Mouse (Mus musculus) frontal cortex, adult (tissue): ENCODE measurements around the gene Arhgef3.

Experiments used
- ATAC-seq: cut with Nextera tagmentation; 2 replicates; pipeline ENCODE4 v1.9.2; 2017; ENCODE audit warnings: mild to moderate bottlenecking, moderate library complexity, mixed read lengths; ENCODE audit not compliant: low TSS enrichment

The Arhgef3 gene

DNA sequence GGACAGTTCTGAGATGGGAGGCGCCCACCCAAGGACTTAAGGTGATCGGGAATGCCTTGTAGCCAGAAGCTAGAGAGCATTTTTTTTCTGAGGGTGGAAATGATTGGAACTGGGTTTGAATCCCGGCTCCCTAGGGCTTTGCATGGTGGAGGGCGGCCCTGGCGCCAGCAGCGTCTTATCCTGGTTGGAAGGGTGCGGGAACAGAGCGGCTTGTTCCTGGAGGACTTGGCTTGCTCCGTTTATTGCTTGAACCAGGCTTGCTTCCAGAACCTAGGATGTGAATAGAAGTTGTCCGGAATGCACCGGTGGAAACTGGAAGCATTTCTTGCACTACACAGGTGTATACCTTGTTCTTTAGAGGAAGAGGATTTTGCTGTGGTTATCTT lies 569 bp downstream of the Arhgef3 start:
- ATAC-seq: no peak

DNA sequence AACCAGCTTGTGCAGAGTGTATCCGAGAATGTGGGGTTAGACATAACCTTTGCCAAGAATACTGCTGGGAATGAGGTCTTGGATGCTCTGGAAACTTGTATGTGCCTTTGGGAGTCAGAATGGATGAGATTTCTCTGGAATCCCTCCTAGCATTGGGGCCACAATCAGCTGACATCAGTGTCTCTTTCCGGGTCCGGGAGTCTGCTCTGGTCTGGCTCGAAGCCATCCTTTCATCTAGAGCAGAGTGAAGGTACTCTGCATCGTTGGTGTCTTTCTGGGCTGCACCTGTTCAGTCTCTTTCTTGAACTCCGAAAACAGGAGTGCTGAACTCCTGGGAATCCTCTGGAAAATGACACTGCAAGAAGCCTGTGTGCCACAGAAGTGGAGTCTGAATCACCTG lies 1.3 kb downstream of the Arhgef3 start:
- ATAC-seq: no peak

DNA sequence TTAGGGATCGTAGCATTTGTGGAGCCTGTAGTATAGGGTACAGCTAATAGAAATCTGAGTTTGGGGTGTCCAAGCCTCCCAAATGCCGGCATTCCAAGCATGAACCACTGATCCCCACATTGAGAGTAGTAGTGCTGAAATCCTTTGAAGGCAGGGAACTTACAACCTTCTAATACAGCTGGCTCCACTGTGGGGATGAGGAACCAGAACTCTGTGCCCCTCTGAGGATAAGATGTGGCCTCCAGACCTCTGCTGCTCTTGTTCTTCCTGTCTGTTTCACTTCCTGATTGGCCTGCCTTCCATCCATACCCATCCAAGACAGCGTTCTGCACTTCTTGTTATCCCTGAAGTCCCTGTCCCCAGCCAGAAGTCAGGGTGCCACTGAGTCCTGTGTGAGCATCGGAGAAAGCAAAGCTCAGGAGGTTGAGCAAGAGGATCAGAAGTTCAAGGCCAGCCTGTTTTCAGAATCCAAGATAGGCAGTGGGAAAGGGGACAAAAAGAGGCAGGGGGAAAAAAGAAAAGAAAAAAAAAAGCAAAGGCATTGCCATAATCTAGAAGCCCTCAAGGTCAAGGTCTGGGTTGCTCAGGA lies 2.0 kb downstream of the Arhgef3 start:
- ATAC-seq: no peak

DNA sequence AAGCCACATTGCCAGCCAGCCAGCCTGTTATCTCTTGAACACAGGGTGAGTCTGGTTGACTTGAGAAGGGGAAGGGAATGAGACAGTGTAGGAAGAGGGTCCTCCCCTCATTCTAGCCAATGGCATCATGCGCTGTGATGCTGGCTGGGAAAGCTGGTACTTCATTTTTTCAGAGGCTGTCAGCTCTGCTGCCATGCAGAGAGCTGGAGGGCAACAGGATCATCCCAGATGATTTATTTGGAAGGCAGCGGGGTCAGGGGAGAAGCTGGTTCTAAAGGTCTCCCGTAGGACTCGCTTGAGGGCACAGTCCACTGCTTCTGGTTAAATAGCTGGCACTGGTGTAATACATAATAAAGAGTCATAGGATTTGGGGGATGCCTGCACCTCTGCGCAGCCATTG lies 3.8 kb downstream of the Arhgef3 start:
- no peak for ATAC-seq

DNA sequence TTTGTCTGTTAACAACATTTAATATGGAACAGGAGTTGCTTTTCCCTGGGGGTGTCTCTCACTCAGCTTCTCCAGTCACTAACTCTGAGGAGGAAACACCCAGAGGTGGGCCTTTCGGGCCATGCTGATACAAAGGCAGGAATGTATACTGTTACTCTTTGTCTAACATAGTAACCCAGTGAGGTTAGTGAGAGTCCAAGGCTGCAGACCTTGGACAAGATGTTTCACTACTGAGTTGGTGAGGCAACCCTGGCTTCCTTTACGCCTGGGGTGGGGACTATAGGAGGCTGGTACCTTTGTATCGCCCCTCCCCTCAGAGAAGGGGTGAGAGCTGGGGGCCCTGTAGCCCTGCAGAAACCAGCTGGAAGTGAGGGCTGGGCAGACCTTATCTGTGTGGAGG lies 7.9 kb downstream of the Arhgef3 start:
- ATAC-seq: no peak

DNA sequence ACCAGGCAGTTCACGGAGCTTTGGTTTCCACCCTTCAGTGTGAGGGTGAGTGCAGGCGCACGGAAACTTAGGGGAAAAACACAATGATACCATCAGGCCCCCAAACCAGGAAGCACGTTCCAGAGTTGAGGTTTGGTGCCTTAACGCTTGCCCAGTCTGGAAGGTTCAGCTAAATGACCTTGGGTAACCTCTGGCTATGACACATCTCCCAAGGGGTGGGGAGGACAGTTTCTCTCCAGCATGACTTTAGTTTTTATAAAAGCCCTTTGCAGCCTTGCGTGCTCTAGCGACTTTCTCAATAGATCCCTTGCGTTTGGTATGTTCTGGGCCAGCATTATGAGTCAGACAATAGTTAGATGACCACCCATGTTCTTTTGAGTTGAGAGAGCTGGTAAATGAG lies 8.8 kb downstream of the Arhgef3 start:
- ATAC-seq: no peak

DNA sequence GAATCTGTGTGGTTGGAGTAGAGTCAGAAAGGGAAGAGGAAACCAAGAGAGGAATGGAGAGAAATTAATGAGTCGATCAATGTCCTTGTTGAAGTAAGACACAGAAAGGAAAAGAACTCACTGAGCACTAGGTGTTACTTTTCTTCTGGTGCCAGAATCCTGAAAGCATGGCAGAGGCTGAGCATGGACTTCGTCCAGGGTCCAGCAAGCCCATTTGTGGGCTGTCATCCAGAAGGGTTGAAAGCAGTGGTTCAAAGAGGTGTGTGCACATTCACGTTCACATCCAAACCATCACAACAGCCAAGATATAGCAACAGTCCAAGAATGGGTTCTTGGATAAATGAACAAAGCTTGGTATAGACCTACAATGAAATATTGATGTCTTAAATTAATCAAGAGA lies 15.3 kb downstream of the Arhgef3 start:
- ATAC-seq: no peak

DNA sequence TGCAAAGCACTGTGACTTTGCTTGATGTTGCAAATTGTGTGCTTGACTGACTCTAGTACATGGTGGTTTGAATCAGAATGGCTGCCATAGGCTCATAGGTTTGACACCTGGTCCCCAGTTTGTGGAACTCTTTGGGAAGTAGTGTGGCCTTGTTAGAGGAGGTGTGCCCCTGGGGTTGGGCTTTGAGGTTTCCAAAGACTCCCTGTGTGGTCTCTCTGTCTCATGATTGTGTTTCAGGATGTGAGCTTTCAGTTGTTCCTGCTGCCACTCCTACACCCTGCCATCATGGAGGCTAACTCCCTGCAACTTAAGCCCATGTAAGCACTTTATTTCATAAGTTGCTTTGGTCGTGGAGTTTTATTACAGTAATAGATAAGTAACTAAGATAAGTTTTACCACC lies 16.0 kb downstream of the Arhgef3 start:
- no peak for ATAC-seq

DNA sequence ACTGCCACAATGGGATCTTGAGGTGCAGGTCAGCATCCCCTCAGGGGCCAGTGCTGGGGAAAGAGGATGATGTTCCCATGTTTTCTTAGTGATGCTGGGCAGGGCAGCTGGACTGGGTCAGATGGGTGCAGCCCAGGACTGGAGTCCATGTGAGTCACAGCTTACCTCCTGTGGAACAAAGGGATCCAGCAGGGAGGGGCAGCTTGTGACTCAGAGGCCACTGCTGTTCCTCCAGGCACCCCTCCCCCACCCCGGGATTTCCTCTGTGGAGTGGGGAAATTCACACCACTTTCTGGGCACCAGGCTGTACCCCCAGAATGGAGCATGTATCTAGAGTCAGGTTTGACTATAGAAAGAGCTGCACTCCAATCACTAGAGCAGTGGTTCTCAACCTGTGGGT lies 16.8 kb downstream of the Arhgef3 start:
- ATAC-seq: no peak

DNA sequence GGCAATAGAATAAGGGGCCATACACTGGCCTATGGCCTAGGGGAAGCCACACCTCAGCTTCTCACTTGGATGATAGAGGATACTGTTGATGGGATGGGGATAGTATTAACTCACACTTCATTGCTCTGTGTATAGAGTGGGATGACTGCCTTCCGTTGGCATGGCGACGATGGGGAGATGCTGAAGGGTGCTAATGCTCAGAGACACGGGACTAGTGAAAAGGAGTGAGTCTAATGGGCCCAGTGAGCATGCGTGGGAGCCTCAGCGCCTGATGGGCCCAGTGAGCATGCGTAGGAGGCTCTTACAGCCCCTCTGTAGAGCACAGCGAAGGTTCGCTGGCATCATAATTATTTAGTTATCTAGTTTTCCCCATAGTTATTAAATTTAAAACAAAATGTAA lies 24.2 kb downstream of the Arhgef3 start:
- ATAC-seq: no peak

DNA sequence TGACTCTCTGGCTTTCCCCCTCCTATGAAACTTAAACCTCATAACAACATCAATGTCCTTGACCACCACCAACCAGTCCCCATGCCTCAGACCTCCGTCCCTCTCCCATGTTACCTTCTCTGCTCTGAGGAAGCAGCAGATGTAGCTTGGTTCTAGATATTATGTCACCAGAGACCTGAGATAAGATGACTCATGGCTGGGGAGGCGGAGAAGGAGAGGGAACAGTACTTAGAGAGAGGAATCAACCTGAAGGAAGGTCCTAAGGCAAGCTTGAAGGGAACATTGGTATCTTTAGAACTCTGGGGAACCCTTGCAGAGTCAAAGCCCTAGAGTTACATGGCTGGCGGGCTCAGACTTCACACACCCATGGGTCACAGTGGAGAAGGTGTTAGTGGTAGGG lies 25.3 kb downstream of the Arhgef3 start:
- peak; percentile 93 for ATAC-seq

DNA sequence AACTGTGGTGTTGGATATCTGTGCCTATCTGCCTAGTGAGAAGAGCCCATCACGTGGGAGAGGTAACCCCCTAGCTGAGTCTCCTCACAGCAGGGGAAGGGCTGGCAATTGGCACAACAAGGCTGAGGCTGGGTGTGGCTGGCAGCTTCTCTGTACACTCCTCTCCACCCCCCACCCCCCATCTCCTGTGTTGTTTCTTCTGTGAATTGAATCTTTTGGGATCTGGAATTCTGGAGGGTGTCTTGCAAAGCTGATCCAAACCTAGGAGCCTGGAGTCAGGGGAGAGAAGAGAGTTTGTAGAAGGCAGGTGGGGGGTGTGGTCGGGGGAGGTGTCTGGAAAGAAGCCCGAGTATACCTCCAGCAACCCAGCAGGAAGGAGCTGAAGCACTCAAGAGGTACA lies 26.8 kb downstream of the Arhgef3 start:
- ATAC-seq: no peak

DNA sequence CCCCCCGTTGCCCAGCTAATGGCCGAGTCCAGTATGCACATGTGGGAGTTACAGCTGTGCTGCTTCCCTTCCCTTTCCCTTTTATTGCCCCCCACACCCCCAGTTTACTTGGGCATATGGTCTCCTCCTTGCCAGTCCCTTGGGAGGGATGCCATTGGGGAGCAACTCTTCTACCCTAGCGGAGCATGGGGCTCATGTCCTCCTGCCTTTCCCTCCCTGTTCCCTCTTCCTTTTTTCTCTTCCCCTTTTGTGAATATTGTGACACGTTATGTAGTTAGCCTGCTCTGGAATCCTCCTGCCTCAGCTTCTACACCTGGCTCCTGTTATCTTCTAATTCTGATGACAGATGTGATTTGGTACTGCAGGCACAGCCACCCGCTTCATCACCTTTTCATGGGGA lies 28.0 kb downstream of the Arhgef3 start:
- ATAC-seq: no peak

DNA sequence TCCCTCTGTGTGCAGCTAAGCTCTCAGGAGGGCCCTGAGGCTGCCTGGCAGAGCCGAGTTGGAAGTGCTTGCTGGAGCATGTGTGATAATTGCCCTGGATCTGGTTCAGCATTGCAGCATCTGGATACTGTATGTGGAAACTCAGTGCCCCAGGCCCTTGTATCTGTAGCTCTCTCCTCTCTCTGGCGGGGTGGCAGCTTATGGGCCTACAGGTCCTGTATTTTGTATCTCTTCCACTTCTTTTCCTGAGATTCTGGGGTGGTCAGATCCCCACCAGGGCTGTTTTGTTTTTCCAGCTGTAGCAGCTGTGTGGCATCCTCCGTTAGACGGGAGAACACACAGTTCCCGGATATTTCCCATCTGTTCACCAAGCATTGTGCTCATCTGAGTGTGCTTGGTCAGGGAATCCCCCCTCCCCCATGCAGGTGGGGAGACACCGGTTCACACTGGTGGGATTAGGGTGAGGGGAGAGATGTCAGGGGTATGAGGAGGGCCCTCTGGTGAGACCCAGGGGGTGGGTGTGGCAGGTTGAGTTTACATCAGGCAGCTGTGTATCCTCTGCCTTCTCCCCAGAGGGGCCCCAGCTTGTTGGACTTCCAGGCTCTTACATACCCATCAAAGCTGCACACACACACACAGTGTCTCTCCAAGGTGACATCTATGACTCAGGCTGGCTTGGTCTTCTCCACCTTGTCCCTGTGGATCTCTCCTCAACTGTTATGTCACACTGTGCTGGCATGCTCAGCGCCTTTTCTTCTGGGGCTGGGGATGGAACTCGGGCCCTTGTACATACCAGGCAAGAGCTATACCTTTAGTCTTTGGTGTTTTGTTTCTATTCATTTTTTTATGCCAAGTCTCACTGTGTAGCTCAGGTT lies 30.7 kb downstream of the Arhgef3 start:
- ATAC-seq: no peak

DNA sequence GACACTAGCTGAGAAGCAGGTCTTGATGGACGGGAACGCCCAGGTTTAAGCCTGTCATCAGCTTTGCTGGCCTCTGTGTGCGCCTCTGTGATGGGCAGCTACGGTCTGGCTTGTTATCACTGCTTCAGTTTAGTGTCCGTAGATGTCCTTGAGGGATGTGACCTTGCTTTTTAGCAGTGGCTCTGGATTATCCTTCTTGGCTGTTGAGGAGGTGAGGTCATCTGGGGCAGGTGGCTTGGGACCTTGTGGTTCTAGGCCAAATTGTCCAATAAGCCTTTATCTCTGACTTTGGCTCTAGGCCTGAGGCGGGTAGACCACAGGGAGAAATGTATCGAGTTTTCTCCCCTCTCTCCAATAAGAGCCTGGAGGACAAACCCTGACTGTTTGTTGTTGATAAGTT lies 33.0 kb downstream of the Arhgef3 start:
- no peak for ATAC-seq

DNA sequence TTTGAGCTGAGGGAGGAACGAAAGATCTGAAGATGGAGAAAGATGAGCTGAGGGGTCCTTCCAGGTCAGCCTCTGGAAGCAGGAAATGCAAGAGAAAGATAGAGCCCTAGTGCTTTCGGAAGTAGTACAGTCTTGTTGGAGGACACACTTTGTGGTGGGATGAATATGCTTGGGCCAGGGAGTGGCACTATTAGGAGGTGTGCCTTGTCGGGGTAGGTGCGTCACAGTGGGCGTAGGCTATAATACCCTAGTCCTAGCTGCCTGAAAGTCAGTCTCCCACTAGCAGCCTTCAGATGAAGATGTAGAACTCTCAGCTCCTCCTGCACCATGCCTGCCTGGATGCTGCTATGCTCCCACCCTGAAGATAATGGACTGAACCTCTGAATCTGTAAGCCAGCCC lies 34.7 kb downstream of the Arhgef3 start:
- no peak for ATAC-seq

DNA sequence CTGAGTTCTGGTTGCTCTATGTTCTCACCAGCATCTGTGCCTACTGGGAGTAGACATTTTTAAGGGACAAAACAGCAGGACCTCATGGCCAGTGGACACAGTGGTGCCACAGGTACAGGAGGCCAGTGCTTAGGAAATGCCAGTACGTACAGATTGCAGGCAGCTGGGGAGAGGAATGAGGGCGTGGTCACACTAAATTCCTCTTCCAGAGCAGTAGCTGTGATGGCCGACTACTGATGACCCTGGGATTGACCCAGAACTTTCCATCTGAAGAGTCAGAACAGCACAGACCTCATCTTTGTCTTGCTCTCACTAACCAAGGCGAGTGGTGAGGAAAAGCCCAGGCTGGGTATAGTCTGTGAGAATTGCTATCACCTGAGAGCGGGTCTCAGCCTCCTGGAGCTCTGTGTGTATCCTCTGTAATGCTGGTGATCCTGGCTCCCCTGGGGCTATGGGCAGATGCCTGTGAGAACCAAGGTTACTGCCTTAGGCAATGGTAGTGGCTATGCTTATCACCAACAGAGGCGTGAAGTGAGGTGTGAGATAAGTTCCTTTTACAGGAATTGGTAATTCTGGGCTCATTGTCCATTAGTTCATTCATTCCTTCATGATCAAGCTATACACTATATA lies 35.4 kb downstream of the Arhgef3 start:
- no peak for ATAC-seq

DNA sequence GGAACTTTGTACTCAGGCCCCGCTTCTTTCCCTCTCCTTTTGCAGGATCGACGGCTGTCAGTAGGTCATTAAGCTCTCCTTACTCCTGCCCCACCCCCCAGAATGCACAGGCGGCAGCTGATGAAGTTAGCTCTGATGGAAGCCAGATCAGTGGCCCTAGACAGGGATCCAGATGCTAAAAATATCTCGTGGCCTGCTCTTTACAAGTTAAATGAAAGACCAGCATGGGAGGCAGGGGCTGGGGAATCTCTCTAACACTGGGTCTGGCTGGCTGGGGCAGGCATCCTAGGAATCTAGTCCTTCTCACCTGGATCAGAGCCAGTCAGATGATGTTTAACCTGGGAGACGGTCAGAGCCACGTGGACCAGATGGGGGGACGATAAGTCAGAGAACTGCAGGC lies 36.7 kb downstream of the Arhgef3 start:
- no peak for ATAC-seq

DNA sequence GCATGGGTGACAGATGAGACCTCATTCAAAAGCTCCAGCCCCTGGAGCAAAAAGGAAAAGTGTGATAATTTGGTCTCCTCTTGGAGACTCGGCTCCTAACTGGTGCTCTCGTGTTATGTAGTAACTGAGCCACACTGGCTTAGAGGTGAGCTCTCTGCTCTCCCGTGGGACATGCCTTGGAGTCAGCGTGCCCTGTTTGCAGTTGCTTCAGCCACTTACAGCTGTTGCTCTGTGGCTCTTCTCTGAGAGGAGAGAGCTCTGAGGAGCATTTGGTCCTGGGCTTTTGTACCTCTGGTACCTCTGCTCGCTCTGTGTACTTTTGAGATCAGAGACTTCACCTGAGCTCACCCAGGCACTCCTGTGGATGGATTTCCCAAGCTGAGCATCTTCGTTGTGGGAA lies 40.4 kb downstream of the Arhgef3 start:
- ATAC-seq: no peak

DNA sequence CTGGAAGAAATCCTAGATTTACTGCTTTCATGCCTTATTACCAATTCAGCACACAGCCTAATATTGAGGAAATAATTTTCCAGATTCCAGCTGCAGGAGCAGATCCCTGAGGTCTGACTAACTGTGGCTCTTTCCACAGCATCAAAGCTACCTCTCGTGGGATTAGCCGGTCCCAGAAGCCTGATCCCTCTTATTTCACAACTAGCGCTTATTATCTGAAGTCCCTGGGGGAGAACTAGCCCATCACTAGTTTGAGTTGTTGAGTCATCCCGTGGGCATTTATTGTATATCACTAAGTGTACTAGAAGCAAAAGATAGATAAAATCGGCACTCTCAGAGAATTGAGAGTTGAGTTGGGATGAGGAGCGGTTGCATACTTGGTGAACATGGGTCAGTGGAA lies 41.3 kb downstream of the Arhgef3 start:
- ATAC-seq: no peak

DNA sequence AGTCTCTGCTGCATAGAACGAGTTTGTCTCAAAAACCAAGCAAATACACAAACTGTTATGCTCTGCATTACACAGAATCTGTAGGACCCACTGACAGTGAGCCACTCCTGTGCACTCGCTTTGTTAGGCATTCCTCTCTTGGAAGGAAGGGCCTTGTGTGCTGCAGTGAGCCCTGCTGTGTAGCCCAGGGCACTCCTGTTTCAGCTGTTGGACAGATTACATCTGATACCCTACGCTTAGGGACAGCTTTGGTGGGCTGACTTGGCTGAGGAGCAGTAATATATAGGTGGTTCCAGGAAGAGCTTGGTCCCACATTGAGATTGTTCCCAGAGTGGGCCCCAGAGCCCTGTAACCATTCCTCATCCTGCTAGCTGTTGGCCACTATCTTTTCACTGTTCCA lies 43.4 kb downstream of the Arhgef3 start:
- ATAC-seq: no peak

DNA sequence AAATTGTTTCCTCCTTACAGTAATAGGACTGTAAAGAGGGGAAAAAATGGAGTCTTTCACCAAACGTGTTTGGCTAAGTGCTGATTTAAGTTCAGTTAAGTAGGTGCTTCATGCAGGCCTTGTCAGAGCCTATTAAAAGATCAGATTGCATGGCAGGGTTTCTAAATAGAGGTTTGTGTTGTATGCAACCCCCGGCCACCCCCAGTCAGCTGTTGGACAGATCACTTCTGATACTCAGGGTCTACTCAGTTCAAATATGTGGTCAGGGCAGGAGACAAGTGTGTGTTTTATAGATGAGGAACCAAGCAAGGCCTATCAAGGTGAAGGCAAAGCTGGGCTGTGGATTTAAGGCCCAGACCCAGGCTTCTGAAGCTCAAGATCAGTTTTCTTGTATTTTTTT lies 44.1 kb downstream of the Arhgef3 start:
- no peak for ATAC-seq

DNA sequence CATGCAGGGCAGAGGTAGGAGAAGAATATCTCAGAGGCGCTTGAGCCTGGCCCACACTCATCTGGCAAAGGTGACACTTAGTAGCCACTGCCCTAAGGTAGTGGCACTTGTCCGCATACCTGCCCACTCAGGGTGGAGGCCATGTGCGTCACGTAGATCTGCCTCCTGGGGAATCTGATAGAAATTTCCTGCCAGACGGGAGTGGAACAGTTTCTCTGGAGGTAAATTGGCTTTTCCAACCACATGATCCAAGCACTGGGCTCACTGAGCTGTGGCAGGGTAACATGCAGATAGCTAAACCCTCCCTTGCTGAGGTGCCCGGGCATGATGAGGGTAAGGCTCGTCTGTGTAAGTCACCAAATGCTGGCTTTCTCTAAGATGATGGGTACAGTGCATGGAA lies 46.1 kb downstream of the Arhgef3 start:
- ATAC-seq: no peak
